8 mouse cellular contexts compared by ENCODE assay signal in the genomic region with DNA sequence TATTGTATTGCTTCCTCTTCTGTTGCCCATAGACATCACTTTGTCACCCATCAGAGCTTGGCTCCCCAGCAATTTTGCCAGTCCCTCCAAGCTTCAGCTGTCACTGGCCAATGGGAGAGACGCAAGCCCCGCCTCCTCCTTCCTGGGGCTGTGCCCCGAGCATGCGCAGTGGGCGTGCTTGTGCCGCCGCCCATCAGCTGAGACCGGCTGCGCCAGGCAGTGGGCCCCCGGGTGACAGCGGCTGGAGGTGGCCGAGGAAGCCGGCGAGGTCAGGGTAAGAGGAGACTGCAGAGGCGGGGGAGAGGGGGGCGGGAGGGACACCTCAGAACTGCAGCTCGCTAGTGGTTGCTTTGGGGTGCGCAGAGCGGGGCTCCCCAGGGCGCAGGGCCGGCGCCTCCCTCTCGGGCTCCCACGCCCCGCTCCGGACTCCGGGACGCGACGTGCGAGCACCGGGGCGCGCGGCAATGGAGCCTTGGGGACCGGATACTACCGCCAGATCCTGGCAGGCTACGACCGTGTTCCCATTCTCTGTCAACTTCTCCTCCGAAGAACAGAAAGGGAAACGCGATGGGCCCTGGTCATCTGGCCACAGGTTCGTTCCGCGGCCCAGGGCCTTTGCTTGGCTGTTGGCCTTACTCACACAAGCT. TPM values are rescaled to one million over a fixed set of nuclear protein-coding genes. Genes with fewer than 3 reads are reported as not detected.
DNase-seq lines count a peak whose midpoint lies in the region; ATAC-seq and TF ChIP-seq lines count a peak whose summit lies in the region.

A gene (plus strand): TSS at position 168 of the 647 bp plus-strand sequence.

- H3K79me2 ChIP-seq in C2C12 (ENCODE audit: control insufficient read depth, insufficient read depth), result no peaks in the 10 kb centered on the region

- H3ac ChIP-seq in C2C12 (ENCODE audit: control insufficient read depth, insufficient read length, low read depth), result peak within 1 kb of the TSS; percentile 71

- H3K9me3 ChIP-seq in erythroblast, embryonic 14.5 days (ENCODE audit: control insufficient read depth, low read length), result no peaks in the 10 kb centered on the region
- no peaks in the 10 kb centered on the region for H3K9me3 ChIP-seq in heart, embryonic 12.5 days (replicated peaks)
- H3K9me3 ChIP-seq in kidney, postnatal 0 days (replicated peaks; ENCODE audit: low read length), result no peaks in the 10 kb centered on the region
- no peaks in the 10 kb centered on the region for H3K9me3 ChIP-seq in liver, embryonic 11.5 days (ENCODE audit: control insufficient read depth, low read length)
- no peaks in the 10 kb centered on the region for H3K9me3 ChIP-seq in stomach, embryonic 14.5 days (ENCODE audit: control insufficient read depth, low read depth, low read length)

- no peaks in the 10 kb centered on the region for H3K79me3 ChIP-seq in C2C12 (ENCODE audit: low read depth)

- peak; percentile 96 for DNase-seq in brain, embryonic 14.5 days (ENCODE audit: low read depth)
- peak; percentile 96 for DNase-seq in kidney, postnatal 0 days (ENCODE audit: low spot score)
- DNase-seq in liver, embryonic 11.5 days (ENCODE audit: low spot score), result peak; percentile 84
- peak; percentile 92 for DNase-seq in naive thymus-derived CD4-positive, alpha-beta T cell, adult 2 months (ENCODE audit: low read depth)

- H3K4me1 ChIP-seq in erythroblast, embryonic 14.5 days (ENCODE audit: control insufficient read depth), result peaks cover 28% of the 10 kb centered on the region
- peaks cover 23% of the 10 kb centered on the region for H3K4me1 ChIP-seq in heart, embryonic 12.5 days (replicated peaks)
- H3K4me1 ChIP-seq in kidney, postnatal 0 days (replicated peaks; ENCODE audit: insufficient read depth, low read length), result peaks cover 11% of the 10 kb centered on the region
- H3K4me1 ChIP-seq in liver, embryonic 11.5 days (replicated peaks; ENCODE audit: control insufficient read depth, insufficient read depth, low read length), result no peaks in the 10 kb centered on the region; the same call in 1 of the 2 replicates
- 0 out of 2 replicates have a peak, but pooled peaks cover 5% of the 10 kb centered on the region for H3K4me1 ChIP-seq in stomach, embryonic 14.5 days (ENCODE audit: control insufficient read depth, insufficient read depth, low read length)

- H3K4me2 ChIP-seq in heart, embryonic 12.5 days, result peak within 1 kb of the TSS; percentile 72
- peak within 1 kb of the TSS; percentile 64 for H3K4me2 ChIP-seq in kidney, postnatal 0 days (ENCODE audit: low read length)
- peak within 1 kb of the TSS; percentile 69 for H3K4me2 ChIP-seq in liver, embryonic 11.5 days
- H3K4me2 ChIP-seq in stomach, embryonic 14.5 days (replicated peaks; ENCODE audit: low read depth, low read length), result peak within 1 kb of the TSS; percentile 55

- no peaks in the 10 kb centered on the region for H3K36me3 ChIP-seq in C2C12 (ENCODE audit: control insufficient read depth, insufficient read depth)
- H3K36me3 ChIP-seq in erythroblast, embryonic 14.5 days (ENCODE audit: control insufficient read depth), result peaks cover 14% of the 10 kb centered on the region
- H3K36me3 ChIP-seq in heart, embryonic 12.5 days, result peaks cover 6% of the 10 kb centered on the region; the same call in 1 of the 2 replicates
- no peaks in the 10 kb centered on the region for H3K36me3 ChIP-seq in kidney, postnatal 0 days (ENCODE audit: insufficient read depth, low read length)
- H3K36me3 ChIP-seq in liver, embryonic 11.5 days (ENCODE audit: control insufficient read depth, insufficient read depth, low read length), result no peaks in the 10 kb centered on the region
- no peaks in the 10 kb centered on the region; the same call in 1 of the 2 replicates for H3K36me3 ChIP-seq in stomach, embryonic 14.5 days (ENCODE audit: control insufficient read depth, insufficient read depth, low read length)

- peak; percentile 81 for TF ChIP-seq POLR2A in brain, embryonic 14.5 days (IDR thresholded peaks at IDR 0.05; ENCODE audit: borderline replicate concordance, extremely low read depth, insufficient read depth, insufficient read length, poor library complexity, severe bottlenecking)

- ATAC-seq in heart, embryonic 12.5 days (ENCODE audit: insufficient number of reproducible peaks, low FRiP score), result peak; percentile 98
- ATAC-seq in kidney, postnatal 0 days (replicated peaks; ENCODE audit: low FRiP score, low read depth), result peak; percentile 93
- peak; percentile 98 for ATAC-seq in liver, embryonic 11.5 days (replicated peaks; ENCODE audit: low FRiP score)
- ATAC-seq in stomach, embryonic 14.5 days (ENCODE audit: insufficient number of reproducible peaks, insufficient read depth, low FRiP score, low read depth), result peak; percentile 97

- no peak for TF ChIP-seq CTCF in C2C12 (IDR thresholded peaks at IDR 0.05; ENCODE audit: control insufficient read depth, insufficient read depth, insufficient read length)
- no peak for TF ChIP-seq CTCF in brain, embryonic 14.5 days (IDR thresholded peaks at IDR 0.05; ENCODE audit: borderline replicate concordance, extremely low read depth, insufficient read depth, insufficient read length)
- no peak for TF ChIP-seq CTCF in kidney, postnatal 0 days (IDR thresholded peaks at IDR 0.05; ENCODE audit: low read depth)

- under 1% methylated on average over 39 of the region's 45 CpGs for WGBS in heart, embryonic 12.5 days
- under 1% methylated on average over 40 of the region's 45 CpGs for whole genome bisulfite sequencing in kidney, postnatal 0 days
- WGBS in liver, embryonic 11.5 days, result under 1% methylated on average over 43 of the region's 45 CpGs
- WGBS in stomach, embryonic 14.5 days, result under 1% methylated on average over 42 of the region's 45 CpGs

- no peaks in the 10 kb centered on the region for H3K27me3 ChIP-seq in C2C12 (ENCODE audit: control insufficient read depth, insufficient read depth, insufficient read length)
- H3K27me3 ChIP-seq in erythroblast, embryonic 14.5 days (ENCODE audit: control insufficient read depth), result no peaks in the 10 kb centered on the region
- no peaks in the 10 kb centered on the region for H3K27me3 ChIP-seq in heart, embryonic 12.5 days (replicated peaks)
- H3K27me3 ChIP-seq in kidney, postnatal 0 days (ENCODE audit: insufficient read depth, low read length), result no peaks in the 10 kb centered on the region
- H3K27me3 ChIP-seq in liver, embryonic 11.5 days (replicated peaks; ENCODE audit: control insufficient read depth, insufficient read depth, low read length), result no peaks in the 10 kb centered on the region
- no peaks in the 10 kb centered on the region for H3K27me3 ChIP-seq in stomach, embryonic 14.5 days (ENCODE audit: control insufficient read depth, insufficient read depth, low read length)

- peak within 1 kb of the TSS; percentile 74 for H3K4me3 ChIP-seq in C2C12 (ENCODE audit: insufficient read depth, poor library complexity, severe bottlenecking)
- peak within 1 kb of the TSS; percentile 75 for H3K4me3 ChIP-seq in erythroblast, embryonic 14.5 days (replicated peaks)
- peak within 1 kb of the TSS; percentile 87 for H3K4me3 ChIP-seq in heart, embryonic 12.5 days
- H3K4me3 ChIP-seq in kidney, postnatal 0 days (replicated peaks; ENCODE audit: low read depth, low read length), result peak within 1 kb of the TSS; percentile 85
- H3K4me3 ChIP-seq in liver, embryonic 11.5 days (ENCODE audit: low read depth, low read length), result peak within 1 kb of the TSS; percentile 82
- peak within 1 kb of the TSS; percentile 71 for H3K4me3 ChIP-seq in stomach, embryonic 14.5 days (ENCODE audit: low read depth, low read length)

- H3K27ac ChIP-seq in heart, embryonic 12.5 days (ENCODE audit: poor library complexity, severe bottlenecking), result peak within 1 kb of the TSS; percentile 84
- H3K27ac ChIP-seq in kidney, postnatal 0 days, result peak within 1 kb of the TSS; percentile 92
- peak within 1 kb of the TSS; percentile 52; the same call in 1 of the 2 replicates for H3K27ac ChIP-seq in liver, embryonic 11.5 days (ENCODE audit: low read depth, low read length)
- H3K27ac ChIP-seq in stomach, embryonic 14.5 days (ENCODE audit: low read length), result 0 out of 2 replicates have a peak within 1 kb of the TSS, but pooled peaks have one; percentile 62

- peak within 1 kb of the TSS; percentile 85 for H3K9ac ChIP-seq in heart, embryonic 12.5 days
- H3K9ac ChIP-seq in kidney, postnatal 0 days (ENCODE audit: low read depth, low read length), result peak within 1 kb of the TSS; percentile 87
- peak within 1 kb of the TSS; percentile 82 for H3K9ac ChIP-seq in liver, embryonic 11.5 days (ENCODE audit: low read depth, low read length)
- H3K9ac ChIP-seq in stomach, embryonic 14.5 days (replicated peaks; ENCODE audit: low read depth, low read length), result peak within 1 kb of the TSS; percentile 57

TF ChIP-seq in C2C12, 6 proteins besides CTCF, POLR2A, EP300 and RAD21:
- no peak for TF ChIP-seq MYOG (IDR thresholded peaks at IDR 0.05; ENCODE audit: control insufficient read depth, extremely low read depth, insufficient read length)
- TF ChIP-seq MYOD1 (IDR thresholded peaks at IDR 0.05; ENCODE audit: control insufficient read depth, insufficient read length, low read depth), result no peak
- TF ChIP-seq FOSL1 (IDR thresholded peaks at IDR 0.05; ENCODE audit: insufficient read depth, low read length, poor library complexity, severe bottlenecking), result no peak
- TF ChIP-seq MAX (IDR thresholded peaks at IDR 0.05), result no peak
- no peak for TF ChIP-seq CEBPB (IDR thresholded peaks at IDR 0.05; ENCODE audit: low read depth)
- TF ChIP-seq USF1 (IDR thresholded peaks at IDR 0.05; ENCODE audit: low read depth), result no peak

RNA-seq across cellular contexts. Expression of the gene that starts here (rescaled TPM):
- polyA plus RNA-seq in C2C12 (2012; fragmentation: generic; extraction: Trizol), result 29.9 TPM
- polyA plus RNA-seq in brain, embryonic 14.5 days (2012; rRNA removed), result 207 and 232 TPM in 2 replicates
- polyA plus RNA-seq in erythroblast, embryonic 14.5 days (2012), result 2.2 and 2.7 TPM in 2 replicates
- 86.9 and 92.5 TPM in 2 replicates for polyA plus RNA-seq in heart, embryonic 12.5 days (2016; fragmentation: Nextera tagmentation; extraction: Ambion mirVana)
- polyA plus RNA-seq in kidney, postnatal 0 days (2015; fragmentation: Nextera tagmentation; extraction: Ambion mirVana), result 167 and 185 TPM in 2 replicates
- 50.7 and 56.0 TPM in 2 replicates for polyA plus RNA-seq in liver, embryonic 11.5 days (2014; fragmentation: Nextera tagmentation; extraction: Ambion mirVana)
- polyA plus RNA-seq in stomach, embryonic 14.5 days (2014; fragmentation: Nextera tagmentation; extraction: Ambion mirVana), result 93.1 and 93.2 TPM in 2 replicates

Comparison
In these comparisons a context has a peak if more than half of its experiments do, and no peak if none do; other contexts are left out.
1. Peak in every context shown above with its lines: DNase-seq, ATAC-seq, H3K4me3 ChIP-seq and H3K27ac ChIP-seq.